Mouse (Mus musculus) cerebellum, postnatal 14 days (tissue): ENCODE results near the gene Cldn34b1.
"Not testable (repeated sequence)": the region's sequence is repeated elsewhere in the genome, so short reads cannot be mapped to it uniquely, and the experiment has no call there.

Experiments used
- DNase-seq, 2 experiments: peaks; one replicate each; pipeline ENCODE4 v3.0.0; 2021; ENCODE audit warnings: mixed read lengths in 2 of 2

The Cldn34b1 gene

DNA sequence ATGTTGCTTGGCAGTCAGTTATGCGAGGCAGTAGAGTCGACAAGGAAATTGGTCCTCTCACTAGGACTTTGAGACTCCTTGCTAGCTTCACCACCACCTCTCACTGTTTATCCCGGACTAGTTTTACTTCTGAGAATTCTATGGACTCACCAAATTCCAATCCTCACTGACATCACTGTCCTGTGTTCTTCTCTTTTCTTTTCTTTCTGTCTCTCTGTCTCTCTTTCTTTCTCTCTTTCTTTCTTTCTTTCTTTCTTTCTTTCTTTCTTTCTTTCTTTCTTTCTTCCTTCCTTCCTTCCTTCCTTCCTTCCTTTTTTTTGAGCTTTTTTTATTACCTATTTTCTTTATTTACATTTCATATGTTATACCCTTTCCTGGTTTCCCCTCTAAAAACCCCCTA lies at the start of gene Cldn34b1:
TSS of gene Cldn34b1 (minus strand) at position 101 of the 400 bp plus-strand sequence.
- not testable (repeated sequence) for DNase-seq

DNA sequence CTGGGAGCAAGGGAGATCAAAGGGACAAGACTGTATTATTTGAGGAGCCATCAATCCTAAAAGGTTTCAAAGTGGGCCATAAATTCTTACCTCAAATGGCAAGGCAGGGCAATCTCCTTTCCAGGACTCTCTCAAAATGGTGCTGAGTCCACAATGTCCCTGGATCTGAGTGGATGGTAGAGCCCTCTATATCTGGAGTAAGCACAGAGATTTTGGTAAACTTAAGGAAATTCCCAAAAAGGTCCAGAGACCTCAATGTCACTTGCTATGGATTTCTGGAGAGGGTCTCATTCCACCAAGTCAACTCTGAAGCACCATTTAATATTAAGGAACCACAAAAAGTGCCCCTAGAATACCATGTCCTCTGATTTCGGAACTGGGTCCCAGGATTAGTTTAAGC lies 45.8 kb upstream of the Cldn34b1 start, which contains the start of gene Magea6:
TSS of gene Magea6 (minus strand) at position 101 of the 400 bp plus-strand sequence.
- DNase-seq = not testable (repeated sequence)
